Mouse (Mus musculus) embryonic fibroblast, embryonic 13.5 days (primary cell): Measurements from ENCODE around the gene Adamts5.

Experiments used
- CTCF ChIP-seq: IDR thresholded peaks from 2 replicates; pipeline ENCODE4 v1.5.1; 2011; ENCODE audit warnings: mild to moderate bottlenecking, control low read depth, low read length, moderate library complexity, borderline replicate concordance; ENCODE audit not compliant: insufficient read depth
- POLR2A ChIP-seq: IDR thresholded peaks from 2 replicates; pipeline ENCODE4 v1.6.1; 2011; ENCODE audit warnings: low read depth, mild to moderate bottlenecking, control low read depth, low read length, moderate library complexity

DNA sequence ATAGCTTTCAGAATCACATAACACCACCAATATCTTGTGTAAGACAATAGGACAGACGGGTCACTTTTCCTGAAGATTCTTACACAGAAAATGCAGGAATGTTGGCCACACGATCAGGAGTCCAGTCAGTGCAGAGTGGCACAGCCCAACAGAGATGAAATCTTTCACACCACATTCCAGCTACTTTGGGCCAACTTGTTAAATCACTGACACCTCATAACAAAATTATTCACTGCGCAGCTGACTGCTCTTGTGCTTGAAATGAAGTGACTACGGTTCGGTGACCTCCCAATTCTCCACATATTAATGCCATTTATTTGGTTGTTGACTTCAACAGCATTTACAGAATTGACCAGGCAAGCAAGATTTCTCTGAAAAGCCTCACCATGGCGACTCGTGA is 22.6 kb downstream of the Adamts5 start:
- TF ChIP-seq CTCF (no peak), POLR2A (no peak)
